Mouse (Mus musculus) CH12.LX (cell line): ENCODE results near the gene Bst1. TPM values are rescaled to one million over a fixed set of nuclear protein-coding genes. Genes with fewer than 3 reads are reported as not detected.

Experiments used
- DNase-seq: peaks from one replicate; pipeline ENCODE4 v3.0.0-alpha.2; 2013; ENCODE audit errors: extremely low read depth
- H3K27ac ChIP-seq: 2 replicates; pipeline ENCODE4 v1.5.1; 2012; ENCODE audit warnings: low read depth, mild to moderate bottlenecking, control low read depth, moderate library complexity; ENCODE audit not compliant: insufficient read depth
- H3K27me3 ChIP-seq: replicated peaks from 2 replicates; pipeline ENCODE3; 2012; ENCODE audit warnings: inconsistent platforms
- H3K36me3 ChIP-seq, 2 experiments: replicated peaks in 1 of 2; 2 replicates each; pipeline versions ENCODE3 to v1.6.1; 2012; ENCODE audit warnings: inconsistent platforms in 1 of 2, low read length in 1 of 2, mild to moderate bottlenecking in 1 of 2, mixed read lengths in 1 of 2, moderate library complexity in 1 of 2; ENCODE audit not compliant: control insufficient read depth in 1 of 2, insufficient read depth in 1 of 2
- H3K4me1 ChIP-seq, 2 experiments: 2 replicates each; pipeline ENCODE4 v1.6.1; 2012; ENCODE audit warnings: inconsistent platforms in 1 of 2, moderate library complexity in 1 of 2; ENCODE audit not compliant: insufficient read depth in 2 of 2, control insufficient read depth in 1 of 2
- H3K4me2 ChIP-seq: 2 replicates; pipeline ENCODE4 v1.6.1; 2012; ENCODE audit warnings: low read depth, mild to moderate bottlenecking, control low read depth; ENCODE audit not compliant: poor library complexity, insufficient read depth, severe bottlenecking
- H3K4me3 ChIP-seq, 3 experiments: fragments of 150-350 bp in 1 of 3; sonication (generic) in 1 of 3; replicated peaks in 1 of 3; 2 replicates each; pipeline versions ENCODE3 to v1.5.1; 2011 to 2012; ENCODE audit warnings: low read depth in 2 of 3, low read length in 2 of 3, mild to moderate bottlenecking in 2 of 3, moderate library complexity in 2 of 3, control low read depth in 1 of 3, improper control_type of control experiment in 1 of 3, inconsistent platforms in 1 of 3, mixed read lengths in 1 of 3; ENCODE audit not compliant: poor library complexity in 1 of 3
- H3K79me2 ChIP-seq: replicated peaks from 2 replicates; pipeline ENCODE4 v1.6.1; 2012; ENCODE audit warnings: mild to moderate bottlenecking, moderate library complexity; ENCODE audit not compliant: control insufficient read depth, poor library complexity, insufficient read depth, severe bottlenecking; ENCODE audit errors: extremely low read depth
- H3K9ac ChIP-seq: 2 replicates; pipeline ENCODE4 v1.6.1; 2012; ENCODE audit warnings: low read depth, mild to moderate bottlenecking, control low read depth, moderate library complexity; ENCODE audit not compliant: insufficient read depth
- H3K9me3 ChIP-seq: replicated peaks from 2 replicates; pipeline ENCODE3; 2012; ENCODE audit warnings: low read length, inconsistent platforms, mixed read lengths
- BHLHE40 ChIP-seq: IDR thresholded peaks from 2 replicates; pipeline ENCODE4 v1.6.1; 2011; ENCODE audit warnings: mild to moderate bottlenecking, low read depth, low read length, improper control_type of control experiment
- CHD1 ChIP-seq: IDR thresholded peaks from 2 replicates; pipeline ENCODE4 v1.6.1; 2012; ENCODE audit warnings: low read depth, low read length, improper control_type of control experiment, inconsistent platforms
- ELF1 ChIP-seq: IDR thresholded peaks from 2 replicates; pipeline ENCODE4 v1.6.1; 2014; ENCODE audit warnings: low read depth, mild to moderate bottlenecking, inconsistent platforms, low read length, improper control_type of control experiment
- ETS1 ChIP-seq: conservative IDR thresholded peaks from 2 replicates; pipeline ENCODE4 v1.6.1; 2012; ENCODE audit warnings: low read depth, mild to moderate bottlenecking, inconsistent platforms, low read length, improper control_type of control experiment, moderate library complexity
- GABPA ChIP-seq: IDR thresholded peaks from 2 replicates; pipeline ENCODE4 v1.6.1; 2012; ENCODE audit warnings: low read depth, low read length, improper control_type of control experiment, inconsistent platforms; ENCODE audit not compliant: insufficient replicate concordance
- HCFC1 ChIP-seq: IDR thresholded peaks from 2 replicates; pipeline ENCODE4 v1.6.1; 2012; ENCODE audit warnings: low read depth, mild to moderate bottlenecking, inconsistent platforms, low read length, improper control_type of control experiment
- IRF4 ChIP-seq: IDR thresholded peaks from 2 replicates; pipeline ENCODE4 v1.6.1; 2014; ENCODE audit warnings: low read depth, mild to moderate bottlenecking, inconsistent platforms, low read length, improper control_type of control experiment
- JUN ChIP-seq: IDR thresholded peaks from 2 replicates; pipeline ENCODE4 v1.6.1; 2011; ENCODE audit warnings: low read depth, mild to moderate bottlenecking, low read length, improper control_type of control experiment, moderate library complexity; ENCODE audit not compliant: insufficient read depth
- JUND ChIP-seq: conservative IDR thresholded peaks from 2 replicates; pipeline ENCODE4 v1.6.1; 2011; ENCODE audit warnings: low read depth, low read length, improper control_type of control experiment
- KAT2A ChIP-seq: IDR thresholded peaks from 2 replicates; pipeline ENCODE4 v1.6.1; 2012; ENCODE audit warnings: low read length, improper control_type of control experiment, inconsistent platforms; ENCODE audit not compliant: insufficient replicate concordance
- MAFK ChIP-seq: IDR thresholded peaks from 2 replicates; pipeline ENCODE4 v1.6.1; 2011; ENCODE audit warnings: low read length, improper control_type of control experiment; ENCODE audit not compliant: insufficient replicate concordance
- MAX ChIP-seq: IDR thresholded peaks from 2 replicates; pipeline ENCODE4 v1.6.1; 2011; ENCODE audit warnings: low read length, improper control_type of control experiment
- MEF2A ChIP-seq: IDR thresholded peaks from 2 replicates; pipeline ENCODE4 v1.6.1; 2014; ENCODE audit warnings: low read depth, mild to moderate bottlenecking, inconsistent platforms, low read length, improper control_type of control experiment, borderline replicate concordance
- MXI1 ChIP-seq: IDR thresholded peaks from 2 replicates; pipeline ENCODE4 v1.6.1; 2011; ENCODE audit warnings: mild to moderate bottlenecking, low read depth, low read length, improper control_type of control experiment
- MYC ChIP-seq: IDR thresholded peaks from 2 replicates; pipeline ENCODE4 v1.6.1; 2011; ENCODE audit warnings: low read depth, mild to moderate bottlenecking, improper control_type of control experiment, low read length
- NELFE ChIP-seq: IDR thresholded peaks from 2 replicates; pipeline ENCODE4 v1.6.1; 2011; ENCODE audit warnings: low read depth, low read length, improper control_type of control experiment
- NRF1 ChIP-seq: IDR thresholded peaks from 2 replicates; pipeline ENCODE4 v1.6.1; 2014; ENCODE audit warnings: low read depth, mild to moderate bottlenecking, inconsistent platforms, low read length, improper control_type of control experiment, moderate library complexity
- PAX5 ChIP-seq: IDR thresholded peaks from 2 replicates; pipeline ENCODE4 v1.6.1; 2012; ENCODE audit warnings: low read length, inconsistent platforms, mixed read lengths
- POLR2A ChIP-seq: IDR thresholded peaks from 2 replicates; pipeline ENCODE4 v1.6.1; 2011; ENCODE audit warnings: low read depth, mild to moderate bottlenecking, improper control_type of control experiment, low read length
- POLR2AphosphoS2 ChIP-seq: IDR thresholded peaks from 2 replicates; pipeline ENCODE4 v1.6.1; 2011; ENCODE audit warnings: low read depth, low read length, improper control_type of control experiment
- RAD21 ChIP-seq: IDR thresholded peaks from 2 replicates; pipeline ENCODE4 v1.6.1; 2011; ENCODE audit warnings: low read depth, mild to moderate bottlenecking, low read length, improper control_type of control experiment, moderate library complexity
- SMC3 ChIP-seq: IDR thresholded peaks from 2 replicates; pipeline ENCODE4 v1.6.1; 2011; ENCODE audit warnings: low read depth, low read length, improper control_type of control experiment
- TBP ChIP-seq: conservative IDR thresholded peaks from 2 replicates; pipeline ENCODE4 v1.6.1; 2011; ENCODE audit warnings: low read depth, low read length, improper control_type of control experiment
- TCF12 ChIP-seq: IDR thresholded peaks from 2 replicates; pipeline ENCODE4 v1.6.1; 2014; ENCODE audit warnings: low read depth, mild to moderate bottlenecking, inconsistent platforms, low read length, improper control_type of control experiment
- UBTF ChIP-seq: IDR thresholded peaks from 2 replicates; pipeline ENCODE4 v1.6.1; 2012; ENCODE audit warnings: low read depth, mild to moderate bottlenecking, inconsistent platforms, low read length, improper control_type of control experiment, moderate library complexity
- USF1 ChIP-seq: IDR thresholded peaks from 2 replicates; pipeline ENCODE4 v1.6.1; 2014; ENCODE audit warnings: low read depth, mild to moderate bottlenecking, inconsistent platforms, low read length, improper control_type of control experiment
- USF2 ChIP-seq: conservative IDR thresholded peaks from 2 replicates; pipeline ENCODE4 v1.6.1; 2011; ENCODE audit warnings: low read depth, low read length, improper control_type of control experiment
- ZC3H11A ChIP-seq: IDR thresholded peaks from 2 replicates; pipeline ENCODE4 v1.6.1; 2012; ENCODE audit warnings: low read depth, mild to moderate bottlenecking, inconsistent platforms, low read length, improper control_type of control experiment
- ZKSCAN1 ChIP-seq: IDR thresholded peaks from 2 replicates; pipeline ENCODE4 v1.6.1; 2012; ENCODE audit warnings: low read depth, inconsistent platforms, low read length, improper control_type of control experiment, borderline replicate concordance
- ZMIZ1 ChIP-seq: IDR thresholded peaks from 2 replicates; pipeline ENCODE4 v1.6.1; 2012; ENCODE audit warnings: low read depth, mild to moderate bottlenecking, inconsistent platforms, low read length, improper control_type of control experiment
- ZNF384 ChIP-seq: IDR thresholded peaks from 2 replicates; pipeline ENCODE4 v1.6.1; 2012; ENCODE audit warnings: low read depth, low read length, improper control_type of control experiment, inconsistent platforms
- dilution Hi-C: fragments of 300-500 bp; cut with MboI; formaldehyde crosslinking; loops from 2 replicates; pipeline ENCODE4 v1.14.3; 2020; ENCODE audit warnings: low sequenced_read_pairs; ENCODE audit not compliant: extremely low pct_unique_long_range_greater_than_20kb, extremely low pct_ligation_motif_present
- in situ Hi-C: fragments of 300-500 bp; cut with MboI; formaldehyde crosslinking; loops from 3 replicates; pipeline ENCODE4 v1.14.3; 2019; ENCODE audit warnings: low sequenced_read_pairs, low pct_ligation_motif_present, low pct_unique_long_range_greater_than_20kb, mixed read lengths
- polyA plus RNA-seq: library from polyadenylated mRNA; unstranded; fragments of >175 nt; gene quantifications from 2 replicates; pipeline ENCODE4 v1.2.1, GENCODE M21; 2012; ENCODE audit warnings: low read depth; ENCODE audit not compliant: insufficient read length
- total RNA-seq, 2 experiments: library from RNA; depleted of rRNA; stranded (reverse); fragments of 300-350 nt in 1 of 2; fragments of >200 nt in 1 of 2; gene quantifications; 2 replicates each; pipeline ENCODE4 v1.2.3; 2012 to 2014

Gene Bst1
- total and polyA plus RNA-seq, 3 experiments = 1.9 to 9.9 (median 4.8) TPM

- Histone ChIP-seq H3K4me1 (peaks cover 12 to 57% of the 10 kb centered on the region in 2 experiments), H3K27me3 (no peaks in the 10 kb centered on the region), H3K9me3 (no peaks in the 10 kb centered on the region), H3K79me2 (no peaks in the 10 kb centered on the region), H3K27ac (no peak overlapping the region), H3K4me3 (no peak overlapping the region), H3K4me2 (no peak overlapping the region), H3K36me3 (peaks cover 0 to 38% of the 10 kb centered on the region in 2 experiments), H3K9ac (no peak overlapping the region)
- no peak for DNase-seq
- dilution Hi-C loops = no loop called here
- in situ Hi-C loops = no loop called here
- TF ChIP-seq MAX = no peak
- no peak for TF ChIP-seq HCFC1
- no peak for TF ChIP-seq ELF1
- no peak for TF ChIP-seq KAT2A
- no peak for TF ChIP-seq MEF2A
- no peak for TF ChIP-seq ETS1
- no peak for TF ChIP-seq BHLHE40
- TF ChIP-seq SMC3 = no peak
- no peak for TF ChIP-seq TCF12
- TF ChIP-seq RAD21 = no peak
- TF ChIP-seq ZMIZ1 = no peak
- TF ChIP-seq UBTF = no peak
- no peak for TF ChIP-seq USF1
- no peak for TF ChIP-seq JUN
- TF ChIP-seq MYC = no peak
- no peak for TF ChIP-seq GABPA
- no peak for TF ChIP-seq IRF4
Measured at GRCm38 (mm10) chr5:43822824-43823223, 4.1 kb downstream of the Bst1 start.

- H3K9ac ChIP-seq = no peak overlapping the region
- H3K9me3 ChIP-seq = no peaks in the 10 kb centered on the region
- H3K27me3 ChIP-seq = no peaks in the 10 kb centered on the region
- peaks cover 8 to 41% of the 10 kb centered on the region in 2 experiments for H3K4me1 ChIP-seq
- H3K27ac ChIP-seq = no peak overlapping the region
- H3K4me3 ChIP-seq = no peak overlapping the region
- peak; percentile 94 for DNase-seq
- H3K79me2 ChIP-seq = no peaks in the 10 kb centered on the region
- no peak overlapping the region for H3K4me2 ChIP-seq
- in situ Hi-C loops (no loop called here), dilution Hi-C loops (no loop called here)
- H3K36me3 ChIP-seq = peaks cover 0 to 41% of the 10 kb centered on the region in 2 experiments
- TF ChIP-seq USF2 (no peak), ZNF384 (no peak), TCF12 (peak; percentile 84), IRF4 (peak; percentile 68), TBP (no peak), MEF2A (peak; percentile 67; the same call in 1 of the 2 replicates), MXI1 (peak; percentile 63), MAFK (0 out of 2 replicates have a peak, but pooled peaks have one; percentile 40), POLR2A (no peak), ZKSCAN1 (no peak), PAX5 (no peak), RAD21 (no peak), UBTF (no peak), ZC3H11A (no peak), CHD1 (no peak), ZMIZ1 (no peak), ELF1 (no peak), BHLHE40 (peak; percentile 90), MYC (peak; percentile 37; the same call in 1 of the 2 replicates), NRF1 (no peak), NELFE (no peak), JUN (no peak), POLR2AphosphoS2 (no peak), GABPA (no peak), JUND (peak; percentile 57; the same call in 1 of the 2 replicates), SMC3 (no peak)
Measured at GRCm38 (mm10) chr5:43824580-43824979, 5.9 kb downstream of the Bst1 start.
